Mouse (Mus musculus): ENCODE measurements at regions not wholly inside any gene's neighbourhood (a gene's known extent, or its start where the extent isn't known, plus 50 kb on each side); places are given as distances from the start of the nearest gene placed in this dataset.
A peak's percentile ranks its signal among the peaks of the same experiment; 100 is the strongest.
"Not testable (repeated sequence)": the region's sequence is repeated elsewhere in the genome, so short reads cannot be mapped to it uniquely, and the experiment has no call there.

DNA sequence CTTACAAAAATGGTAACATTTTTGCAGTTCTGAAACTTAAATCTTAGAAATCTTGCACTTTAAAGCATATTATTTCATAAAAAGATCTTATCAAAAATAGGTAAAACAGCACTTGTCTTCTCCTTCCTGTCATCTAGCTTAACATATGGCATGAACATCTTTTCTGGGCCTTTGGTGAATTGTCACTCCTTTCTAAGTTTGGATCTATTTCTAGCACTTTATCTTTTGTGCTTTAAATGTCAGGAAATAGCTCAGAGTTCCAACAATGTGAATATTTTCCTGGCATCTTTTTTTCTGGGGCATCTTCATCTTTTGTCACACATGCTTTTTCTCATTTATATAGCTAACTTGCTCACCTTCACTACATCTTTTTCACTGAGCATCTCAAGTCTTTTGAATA is 527.4 kb upstream of the Gm5150 start:
- no peaks in the 10 kb centered on the region for H3K27me3 ChIP-seq (replicated peaks; ENCODE audit: control insufficient read depth, insufficient read depth, low read length)
- no peak for TF ChIP-seq CTCF (IDR thresholded peaks at IDR 0.05; ENCODE audit: low read depth)
- H3K36me3 ChIP-seq (ENCODE audit: control insufficient read depth, insufficient read depth), result no peaks in the 10 kb centered on the region
- no peak overlapping the region for H3K9ac ChIP-seq (ENCODE audit: low read depth, low read length)
- H3K4me2 ChIP-seq (replicated peaks; ENCODE audit: low read depth), result no peak overlapping the region
- ATAC-seq, result no peak
- no peak overlapping the region for H3K4me3 ChIP-seq (ENCODE audit: low read depth, low read length)
- no peaks in the 10 kb centered on the region for H3K4me1 ChIP-seq (replicated peaks; ENCODE audit: control insufficient read depth, insufficient read depth, low read length)
- no peaks in the 10 kb centered on the region for H3K9me3 ChIP-seq (ENCODE audit: control insufficient read depth)
- no peak overlapping the region for H3K27ac ChIP-seq (ENCODE audit: low read depth, low read length)

- H3K27ac ChIP-seq (ENCODE audit: low read depth, low read length); H3K9ac ChIP-seq (ENCODE audit: low read depth, low read length); H3K36me3 ChIP-seq (ENCODE audit: control insufficient read depth, insufficient read depth); H3K9me3 ChIP-seq (ENCODE audit: control insufficient read depth); H3K4me2 ChIP-seq (replicated peaks; ENCODE audit: low read depth); ATAC-seq; H3K4me3 ChIP-seq (ENCODE audit: low read depth, low read length); H3K4me1 ChIP-seq (replicated peaks; ENCODE audit: control insufficient read depth, insufficient read depth, low read length); H3K27me3 ChIP-seq (replicated peaks; ENCODE audit: control insufficient read depth, insufficient read depth, low read length): not testable (repeated sequence)
- 86% methylated on average over 6 of the region's 6 CpGs for WGBS
Observed at GRCm38 (mm10) chr3:16527511-16527910, 521.3 kb upstream of the Gm5150 start.

DNA sequence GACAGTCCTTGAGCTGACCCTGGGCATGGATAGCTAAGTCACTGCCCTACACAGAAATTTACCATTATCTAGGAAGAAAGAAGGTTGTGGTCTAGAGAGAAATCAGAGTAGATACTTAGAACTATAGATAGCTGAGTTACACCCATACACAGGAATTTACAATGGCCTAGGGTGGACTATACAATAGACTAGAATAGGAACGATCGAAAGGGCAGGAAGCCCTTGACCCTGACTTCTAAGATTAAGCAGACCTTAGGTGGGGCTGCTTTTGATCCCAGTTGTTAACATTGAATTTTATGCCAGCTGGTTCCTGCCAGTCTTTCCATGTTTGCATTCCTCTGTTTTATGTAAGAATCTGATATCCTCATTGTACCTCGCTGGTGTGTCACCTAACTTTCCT is 482.2 kb upstream of the Gm5150 start:
- not testable (repeated sequence) for H3K4me1 ChIP-seq (replicated peaks; ENCODE audit: control insufficient read depth, insufficient read depth, low read length); H3K9me3 ChIP-seq (ENCODE audit: control insufficient read depth); H3K9ac ChIP-seq (ENCODE audit: low read depth, low read length); H3K27me3 ChIP-seq (replicated peaks; ENCODE audit: control insufficient read depth, insufficient read depth, low read length); H3K27ac ChIP-seq (ENCODE audit: low read depth, low read length); H3K4me2 ChIP-seq (replicated peaks; ENCODE audit: low read depth); ATAC-seq; H3K4me3 ChIP-seq (ENCODE audit: low read depth, low read length); H3K36me3 ChIP-seq (ENCODE audit: control insufficient read depth, insufficient read depth)
- WGBS, result 42% methylated on average over 3 of the region's 3 CpGs

- Histone ChIP-seq H3K9ac (ENCODE audit: low read depth, low read length) (no peak overlapping the region), H3K4me3 (ENCODE audit: low read depth, low read length) (no peak overlapping the region), H3K36me3 (ENCODE audit: control insufficient read depth, insufficient read depth) (no peaks in the 10 kb centered on the region), H3K9me3 (ENCODE audit: control insufficient read depth) (no peaks in the 10 kb centered on the region), H3K27ac (ENCODE audit: low read depth, low read length) (no peak overlapping the region), H3K4me1 (replicated peaks; ENCODE audit: control insufficient read depth, insufficient read depth, low read length) (no peaks in the 10 kb centered on the region), H3K4me2 (replicated peaks; ENCODE audit: low read depth) (no peak overlapping the region), H3K27me3 (replicated peaks; ENCODE audit: control insufficient read depth, insufficient read depth, low read length) (no peaks in the 10 kb centered on the region)
- ATAC-seq, result no peak
- no peak for TF ChIP-seq CTCF (IDR thresholded peaks at IDR 0.05; ENCODE audit: low read depth)
- WGBS, result 85% methylated on average over 1 of the region's 1 CpGs
Observed at GRCm38 (mm10) chr3:16482750-16483149, 476.5 kb upstream of the Gm5150 start.

- Histone ChIP-seq H3K4me2 (replicated peaks; ENCODE audit: low read depth) (no peak overlapping the region), H3K27ac (ENCODE audit: low read depth, low read length) (no peak overlapping the region), H3K9ac (ENCODE audit: low read depth, low read length) (no peak overlapping the region), H3K27me3 (replicated peaks; ENCODE audit: control insufficient read depth, insufficient read depth, low read length) (no peaks in the 10 kb centered on the region), H3K9me3 (ENCODE audit: control insufficient read depth) (no peaks in the 10 kb centered on the region), H3K4me3 (ENCODE audit: low read depth, low read length) (no peak overlapping the region), H3K36me3 (ENCODE audit: control insufficient read depth, insufficient read depth) (no peaks in the 10 kb centered on the region), H3K4me1 (replicated peaks; ENCODE audit: control insufficient read depth, insufficient read depth, low read length) (no peaks in the 10 kb centered on the region; the same call in 1 of the 2 replicates)
- no peak for TF ChIP-seq CTCF (IDR thresholded peaks at IDR 0.05; ENCODE audit: low read depth)
- 81% methylated on average over 1 of the region's 1 CpGs for WGBS
- no peak for ATAC-seq
Observed at GRCm38 (mm10) chr3:16471360-16471759, 465.1 kb upstream of the Gm5150 start.

DNA sequence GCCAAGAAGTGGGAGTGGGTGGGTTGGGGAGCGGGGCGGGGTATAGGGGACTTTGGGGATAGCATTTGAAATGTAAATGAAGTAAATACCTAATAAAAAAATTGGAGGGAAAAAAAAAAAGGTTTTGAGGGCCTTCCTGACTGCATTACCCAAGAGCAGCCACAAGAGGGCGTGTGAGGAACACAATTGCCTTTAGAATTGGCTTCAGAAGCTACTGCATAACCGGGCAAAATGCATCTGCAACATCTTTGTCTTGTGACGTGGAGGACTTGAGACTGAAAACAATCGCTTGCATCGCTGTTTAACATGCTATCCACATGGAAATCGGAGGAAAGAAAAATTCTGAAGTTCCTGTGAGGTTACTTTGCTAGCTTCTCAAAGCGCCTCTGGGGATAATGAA is 460.2 kb upstream of the Gm5150 start:
- no peaks in the 10 kb centered on the region for H3K27me3 ChIP-seq (replicated peaks; ENCODE audit: control insufficient read depth, insufficient read depth, low read length)
- ATAC-seq, result no peak
- no peak overlapping the region for H3K9ac ChIP-seq (ENCODE audit: low read depth, low read length)
- no peak overlapping the region for H3K4me2 ChIP-seq (replicated peaks; ENCODE audit: low read depth)
- no peaks in the 10 kb centered on the region; the same call in 1 of the 2 replicates for H3K4me1 ChIP-seq (replicated peaks; ENCODE audit: control insufficient read depth, insufficient read depth, low read length)
- no peaks in the 10 kb centered on the region for H3K9me3 ChIP-seq (ENCODE audit: control insufficient read depth)
- 17% methylated on average over 9 of the region's 9 CpGs for WGBS
- H3K27ac ChIP-seq (ENCODE audit: low read depth, low read length), result no peak overlapping the region
- no peak overlapping the region for H3K4me3 ChIP-seq (ENCODE audit: low read depth, low read length)
- no peaks in the 10 kb centered on the region for H3K36me3 ChIP-seq (ENCODE audit: control insufficient read depth, insufficient read depth)
- TF ChIP-seq CTCF (IDR thresholded peaks at IDR 0.05; ENCODE audit: low read depth), result peak; percentile 83

DNA sequence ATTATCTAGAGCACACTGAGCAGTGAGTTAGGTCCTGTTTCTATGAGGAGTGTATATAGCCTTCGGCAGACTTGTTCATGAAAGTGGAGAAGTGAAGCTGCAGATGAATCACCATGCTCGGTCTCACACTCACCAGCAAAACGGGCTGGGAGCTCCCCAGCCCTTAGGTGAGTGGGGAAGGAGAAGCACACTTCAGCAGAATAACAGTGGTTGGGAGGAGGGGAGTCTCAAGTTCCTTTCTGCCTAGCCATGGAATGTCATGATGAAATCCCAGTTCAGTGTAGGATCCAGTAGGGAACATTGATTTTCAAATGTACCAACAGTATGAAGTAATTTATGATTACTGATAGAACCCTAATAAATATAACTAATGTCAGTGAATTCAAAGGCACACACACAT is 459.1 kb upstream of the Gm5150 start:
- H3K4me3 ChIP-seq (ENCODE audit: low read depth, low read length), result no peak overlapping the region
- H3K9me3 ChIP-seq (ENCODE audit: control insufficient read depth), result no peaks in the 10 kb centered on the region
- H3K36me3 ChIP-seq (ENCODE audit: control insufficient read depth, insufficient read depth), result no peaks in the 10 kb centered on the region
- no peak overlapping the region for H3K27ac ChIP-seq (ENCODE audit: low read depth, low read length)
- no peaks in the 10 kb centered on the region; the same call in 1 of the 2 replicates for H3K4me1 ChIP-seq (replicated peaks; ENCODE audit: control insufficient read depth, insufficient read depth, low read length)
- TF ChIP-seq CTCF (IDR thresholded peaks at IDR 0.05; ENCODE audit: low read depth), result no peak
- ATAC-seq, result no peak
- no peak overlapping the region for H3K4me2 ChIP-seq (replicated peaks; ENCODE audit: low read depth)
- H3K27me3 ChIP-seq (replicated peaks; ENCODE audit: control insufficient read depth, insufficient read depth, low read length), result no peaks in the 10 kb centered on the region
- H3K9ac ChIP-seq (ENCODE audit: low read depth, low read length), result no peak overlapping the region
- WGBS, result 71% methylated on average over 3 of the region's 3 CpGs

Measured in intestine, postnatal 0 days (tissue).